Mouse (Mus musculus): Measurements from ENCODE around the gene 1110059G10Rik. TPM values are rescaled to one million over a fixed set of nuclear protein-coding genes. Genes with fewer than 3 reads are reported as not detected.

1110059G10Rik gene
- 7.6 and 19.4 TPM in 2 replicates for polyA plus RNA-seq (2012; rRNA removed)

DNA sequence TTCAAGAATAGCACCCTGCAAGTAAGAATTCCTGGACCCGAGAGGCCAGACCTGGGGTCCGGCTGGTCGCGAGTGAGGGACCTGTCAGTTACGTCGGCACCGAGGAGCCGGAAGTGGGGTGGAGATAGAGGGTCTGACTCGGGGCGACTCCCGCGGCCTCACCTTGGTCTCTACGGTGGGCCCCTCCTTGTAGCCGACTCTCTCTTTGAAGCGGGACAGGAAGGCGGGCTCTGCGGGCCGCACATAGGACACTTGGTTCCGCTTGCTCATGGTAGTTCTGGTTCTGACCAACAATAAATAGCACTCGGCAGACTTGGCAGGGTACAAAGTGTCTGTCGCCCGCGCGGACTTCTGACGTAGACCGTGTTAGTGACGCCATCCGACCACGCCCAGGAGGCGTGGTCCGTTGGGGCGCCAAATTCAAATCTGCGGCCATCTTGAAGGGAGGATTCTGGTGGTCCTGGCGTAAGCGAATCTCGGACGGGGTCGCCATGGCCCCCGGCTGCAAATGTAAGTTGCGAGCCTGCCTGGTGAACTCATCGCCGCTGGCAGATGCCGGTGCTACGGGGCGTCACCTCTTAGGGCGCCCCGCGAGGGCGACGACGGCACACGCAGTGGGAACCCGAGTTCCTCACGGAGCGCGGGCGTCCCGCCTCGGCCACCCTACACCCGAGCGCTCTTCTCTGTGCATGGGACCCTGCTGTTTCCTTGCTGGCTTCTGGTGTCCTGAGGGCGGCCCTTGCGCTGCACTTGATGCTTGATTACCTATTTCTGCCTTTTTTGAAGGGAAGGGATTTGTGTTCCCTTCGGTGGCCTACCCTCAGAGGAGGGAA is at the start of gene 1110059G10Rik, which contains the start of gene Kif15:
1110059G10Rik (minus strand) TSS at position 358 of the 833 bp plus-strand sequence.
Kif15 (plus strand) TSS at position 404 of the 833 bp plus-strand sequence.

DNA sequence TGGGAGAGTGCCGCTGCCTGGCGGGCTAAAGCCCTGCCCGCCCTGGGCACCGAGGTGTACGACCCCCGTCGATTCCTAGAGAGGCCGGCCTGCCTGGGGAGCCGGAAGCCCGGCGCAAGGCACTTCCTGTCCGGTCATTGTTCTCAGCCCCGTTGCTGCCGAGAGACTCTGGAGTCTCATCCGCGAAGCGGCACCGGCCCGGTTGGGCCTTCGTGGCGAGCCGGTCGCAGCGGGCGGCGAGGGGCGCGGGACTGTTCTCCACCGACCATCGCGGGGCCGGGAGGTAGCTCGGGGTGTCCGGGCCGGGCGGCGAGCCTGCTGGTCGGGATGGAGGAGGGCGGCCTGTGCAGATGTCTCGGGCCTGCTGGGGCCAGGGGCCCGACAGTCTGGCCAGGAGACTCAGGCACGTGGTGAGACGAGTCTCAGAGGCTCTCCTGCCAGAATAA is 27.8 kb downstream of the 1110059G10Rik start, which contains the start of gene Zfp105:
Zfp105 (plus strand) TSS at position 137 of the 446 bp plus-strand sequence.

Other genes starting within 250 kb of the 1110059G10Rik start
- 0.01 TPM in 1 of 2 replicates, not detected in the other for gene Topaz1, start 203.7 kb downstream of the 1110059G10Rik start, polyA plus RNA-seq (2012; rRNA removed)
- gene Tcaim, start 145.5 kb downstream of the 1110059G10Rik start, polyA plus RNA-seq (2012; rRNA removed) = 2.9 and 5.4 TPM in 2 replicates
- gene Gm35549, start 107.0 kb downstream of the 1110059G10Rik start, polyA plus RNA-seq (2012; rRNA removed) = not detected in 2 replicates
- gene Zfp445, start 85.0 kb downstream of the 1110059G10Rik start, polyA plus RNA-seq (2012; rRNA removed) = 103 and 144 TPM in 2 replicates
- 7.9 and 9.0 TPM in 2 replicates for gene Zkscan7, start 65.3 kb downstream of the 1110059G10Rik start, polyA plus RNA-seq (2012; rRNA removed)
- 21.0 and 22.5 TPM in 2 replicates for gene Zfp105, start 27.9 kb downstream of the 1110059G10Rik start, polyA plus RNA-seq (2012; rRNA removed)
- 78.3 and 108 TPM in 2 replicates for gene Kif15, start within 50 bp of the 1110059G10Rik start, polyA plus RNA-seq (2012; rRNA removed)
- gene Tmem42, start 70.3 kb upstream of the 1110059G10Rik start, polyA plus RNA-seq (2012; rRNA removed) = 8.0 and 12.5 TPM in 2 replicates
- gene Tgm4, start 83.7 kb upstream of the 1110059G10Rik start, polyA plus RNA-seq (2012; rRNA removed) = 0.20 and 0.26 TPM in 2 replicates
- 42.7 and 65.2 TPM in 2 replicates for gene Zdhhc3, start 162.2 kb upstream of the 1110059G10Rik start, polyA plus RNA-seq (2012; rRNA removed)
- 113 and 177 TPM in 2 replicates for gene Exosc7, start 162.2 kb upstream of the 1110059G10Rik start, polyA plus RNA-seq (2012; rRNA removed)
- gene Clec3b, start 199.9 kb upstream of the 1110059G10Rik start, polyA plus RNA-seq (2012; rRNA removed) = 0.73 and 1.0 TPM in 2 replicates

Data from central nervous system, embryonic 11.5 days (tissue).